27 mouse cellular contexts compared by ENCODE assay signal in genomic region chr2:15063815-15064214, GRCm38 (mm10). TPM values are rescaled to one million over a fixed set of nuclear protein-coding genes. Genes with fewer than 3 reads are reported as not detected.
DNase-seq lines count a peak whose midpoint lies in the region; ATAC-seq and TF ChIP-seq lines count a peak whose summit lies in the region.
"Had no signal": no experiment of that assay in that cellular context is flagged by ENCODE, and none has a peak within 500 bp of the region (broad histone marks: within the 10 kb centered on the region; RNA-seq: fewer than 3 reads in every experiment).

No protein-coding gene starts in this region.

- H3K4me2 ChIP-seq in kidney, embryonic 14.5 days (replicated peaks; ENCODE audit: low read depth, low read length), result no peak overlapping the region
- no peak overlapping the region for H3K4me2 ChIP-seq in kidney, embryonic 16.5 days (replicated peaks; ENCODE audit: low read depth, low read length)
- H3K4me2 ChIP-seq in hindbrain, embryonic 12.5 days (replicated peaks), result no peak overlapping the region
- H3K4me2 ChIP-seq: forebrain, embryonic 12.5 days; heart, embryonic 15.5 days; hindbrain, embryonic 14.5 days; intestine, embryonic 15.5 days; limb, embryonic 13.5 days; liver, embryonic 15.5 days; midbrain, embryonic 15.5 days; stomach, embryonic 15.5 days had no signal

- DNase-seq in gastrocnemius, adult 2 months, result no peak
- no peak for DNase-seq in gastrocnemius, postnatal 36 days
- DNase-seq in embryo, embryonic 10.5 days (ENCODE audit: low spot score), result peak; percentile 51
- DNase-seq in MN1 (ENCODE audit: low spot score), result no peak
- DNase-seq: adrenal gland, postnatal 10 days; cerebellum, adult 9-11 months; gastrocnemius, postnatal 14 days; kidney, postnatal 10 days; layer of hippocampus, postnatal 36 days; right cerebral cortex, postnatal 25 days; thymus, adult 2 months had no signal

- no peak for TF ChIP-seq CTCF in gastrocnemius, adult 2 months (IDR thresholded peaks at IDR 0.05)
- no peak for TF ChIP-seq CTCF in ES-Bruce4 (IDR thresholded peaks at IDR 0.05; ENCODE audit: low read depth, low read length)

- H3K9ac ChIP-seq in kidney, embryonic 14.5 days (ENCODE audit: low read depth, low read length), result no peak overlapping the region
- H3K9ac ChIP-seq in kidney, embryonic 16.5 days (replicated peaks; ENCODE audit: low read length), result no peak overlapping the region
- no peak overlapping the region for H3K9ac ChIP-seq in ES-Bruce4 (ENCODE audit: low read depth, poor library complexity, severe bottlenecking)
- no peak overlapping the region for H3K9ac ChIP-seq in hindbrain, embryonic 12.5 days
- H3K9ac ChIP-seq: forebrain, embryonic 12.5 days; heart, embryonic 15.5 days; hindbrain, embryonic 14.5 days; intestine, embryonic 15.5 days; limb, embryonic 13.5 days; liver, embryonic 15.5 days; midbrain, embryonic 15.5 days; stomach, embryonic 15.5 days had no signal

- no peak overlapping the region for H3K4me3 ChIP-seq in gastrocnemius, adult 2 months
- H3K4me3 ChIP-seq in kidney, embryonic 14.5 days (ENCODE audit: low read length), result no peak overlapping the region
- no peak overlapping the region for H3K4me3 ChIP-seq in kidney, embryonic 16.5 days (ENCODE audit: low read length)
- no peak overlapping the region for H3K4me3 ChIP-seq in ES-Bruce4 (ENCODE audit: low read depth, low read length)
- H3K4me3 ChIP-seq in hindbrain, embryonic 12.5 days, result no peak overlapping the region
- H3K4me3 ChIP-seq: forebrain, embryonic 12.5 days; heart, embryonic 15.5 days; intestine, embryonic 15.5 days; layer of hippocampus, adult 2 months; limb, embryonic 13.5 days; liver, embryonic 15.5 days; megakaryocyte, embryonic 14.5 days; midbrain, embryonic 15.5 days; myocyte; stomach, embryonic 15.5 days had no signal

- no peaks in the 10 kb centered on the region for H3K4me1 ChIP-seq in kidney, embryonic 14.5 days (ENCODE audit: control insufficient read depth, insufficient read depth, low read length)
- peaks cover 4% of the 10 kb centered on the region; the same call in 1 of the 2 replicates for H3K4me1 ChIP-seq in kidney, embryonic 16.5 days (ENCODE audit: insufficient read depth, low read length)
- H3K4me1 ChIP-seq in ES-Bruce4 (ENCODE audit: control insufficient read depth, insufficient read depth, low read length), result peaks cover 4% of the 10 kb centered on the region
- H3K4me1 ChIP-seq in hindbrain, embryonic 12.5 days, result peaks cover 20% of the 10 kb centered on the region
- H3K4me1 ChIP-seq: intestine, embryonic 15.5 days; stomach, embryonic 15.5 days had no signal

- intact Hi-C loops in gastrocnemius, adult 2 months (cut with DNase I), result no loop called here
- intact Hi-C loops in gastrocnemius, postnatal 36 days (cut with DNase I), result no loop called here

- peaks cover 6% of the 10 kb centered on the region; the same call in 1 of the 2 replicates for H3K36me3 ChIP-seq in kidney, embryonic 14.5 days (ENCODE audit: control insufficient read depth, insufficient read depth, low read length)
- H3K36me3 ChIP-seq in kidney, embryonic 16.5 days (ENCODE audit: insufficient read depth, low read length), result peaks cover 10% of the 10 kb centered on the region; the same call in 1 of the 2 replicates
- H3K36me3 ChIP-seq in ES-Bruce4 (ENCODE audit: control insufficient read depth, insufficient read depth, low read length, poor library complexity, severe bottlenecking), result peaks cover 4% of the 10 kb centered on the region
- H3K36me3 ChIP-seq in hindbrain, embryonic 12.5 days, result peaks cover 7% of the 10 kb centered on the region; the same call in 1 of the 2 replicates
- H3K36me3 ChIP-seq: stomach, embryonic 15.5 days had no signal

- TF ChIP-seq EP300 in ES-Bruce4 (IDR thresholded peaks at IDR 0.05; ENCODE audit: insufficient read depth, low read depth, low read length), result 0 out of 2 replicates have a peak, but pooled peaks have one; percentile 52

- 34% methylated on average over 1 of the region's 1 CpGs for WGBS in kidney, embryonic 14.5 days
- 27% methylated on average over 1 of the region's 1 CpGs for WGBS in kidney, embryonic 16.5 days
- WGBS in hindbrain, embryonic 12.5 days, result 48% methylated on average over 1 of the region's 1 CpGs

- peak overlapping the region; percentile 62 for H3K27ac ChIP-seq in gastrocnemius, adult 2 months
- H3K27ac ChIP-seq in kidney, embryonic 14.5 days (ENCODE audit: low read depth, low read length), result no peak overlapping the region
- no peak overlapping the region for H3K27ac ChIP-seq in kidney, embryonic 16.5 days (ENCODE audit: low read length)
- no peak overlapping the region for H3K27ac ChIP-seq in ES-Bruce4 (ENCODE audit: insufficient read depth, low read length)
- H3K27ac ChIP-seq in hindbrain, embryonic 12.5 days, result no peak overlapping the region
- H3K27ac ChIP-seq: forebrain, embryonic 12.5 days; heart, embryonic 15.5 days; hindbrain, embryonic 14.5 days; intestine, embryonic 15.5 days; limb, embryonic 13.5 days; liver, embryonic 15.5 days; midbrain, embryonic 15.5 days; stomach, embryonic 15.5 days had no signal

- peak; percentile 57; the same call in 1 of the 2 replicates for ATAC-seq in kidney, embryonic 14.5 days (ENCODE audit: low FRiP score, low TSS enrichment)
- no peak for ATAC-seq in kidney, embryonic 16.5 days (ENCODE audit: low FRiP score, low TSS enrichment)
- ATAC-seq in hindbrain, embryonic 12.5 days (ENCODE audit: low FRiP score), result no peak
- ATAC-seq: intestine, embryonic 15.5 days; midbrain, embryonic 15.5 days had no signal

- H3K9me3 ChIP-seq in kidney, embryonic 14.5 days (ENCODE audit: control insufficient read depth, low read length), result no peaks in the 10 kb centered on the region
- no peaks in the 10 kb centered on the region for H3K9me3 ChIP-seq in kidney, embryonic 16.5 days (ENCODE audit: low read length)
- no peaks in the 10 kb centered on the region for H3K9me3 ChIP-seq in ES-Bruce4 (replicated peaks; ENCODE audit: control insufficient read depth, insufficient read depth, low read length, poor library complexity, severe bottlenecking)
- H3K9me3 ChIP-seq in hindbrain, embryonic 12.5 days (replicated peaks), result no peaks in the 10 kb centered on the region
- H3K9me3 ChIP-seq: forebrain, embryonic 12.5 days; heart, embryonic 15.5 days; intestine, embryonic 15.5 days; limb, embryonic 13.5 days; liver, embryonic 15.5 days; megakaryocyte, embryonic 14.5 days; midbrain, embryonic 15.5 days; stomach, embryonic 15.5 days had no signal

- TF ChIP-seq POLR2A in ES-Bruce4 (IDR thresholded peaks at IDR 0.05; ENCODE audit: insufficient read depth, low read length), result no peak

- H3K27me3 ChIP-seq in kidney, embryonic 14.5 days (ENCODE audit: control insufficient read depth, insufficient read depth, low read length), result no peaks in the 10 kb centered on the region
- H3K27me3 ChIP-seq in kidney, embryonic 16.5 days (ENCODE audit: insufficient read depth, low read length), result no peaks in the 10 kb centered on the region
- no peaks in the 10 kb centered on the region for H3K27me3 ChIP-seq in ES-Bruce4 (ENCODE audit: control insufficient read depth, insufficient read depth, low read length, poor library complexity, severe bottlenecking)
- no peaks in the 10 kb centered on the region for H3K27me3 ChIP-seq in hindbrain, embryonic 12.5 days
- H3K27me3 ChIP-seq: CH12.LX; forebrain, embryonic 12.5 days; heart, embryonic 15.5 days; intestine, embryonic 15.5 days; limb, embryonic 13.5 days; liver, embryonic 15.5 days; megakaryocyte, embryonic 14.5 days; midbrain, embryonic 15.5 days; stomach, embryonic 15.5 days had no signal

RNA-seq across cellular contexts. Expression of gene Nsun6, which starts 8.9 kb away (rescaled TPM):
- total RNA-seq in gastrocnemius, adult 2 months (2021), result 1 to 10 TPM; 2.3 to 2.8 TPM
- total RNA-seq in gastrocnemius, postnatal 36 days (2021), result 1 to 10 TPM; 2.2 to 3.0 TPM
- 11.2 and 14.1 TPM in 2 replicates for polyA plus RNA-seq in kidney, embryonic 14.5 days (2014; fragmentation: Nextera tagmentation; extraction: Ambion mirVana)
- polyA plus RNA-seq in kidney, embryonic 16.5 days (2015; fragmentation: Nextera tagmentation; extraction: Ambion mirVana), result 9.9 and 13.0 TPM in 2 replicates
- polyA plus RNA-seq in ES-Bruce4 (2011; ENCODE audit: insufficient read depth, insufficient read length, low read depth, missing spikeins), result 20.2 and 20.5 TPM in 2 replicates
- polyA plus RNA-seq in hindbrain, embryonic 12.5 days (2016; fragmentation: Nextera tagmentation; extraction: Ambion mirVana), result 14.2 and 16.1 TPM in 2 replicates

RNA-seq across cellular contexts. Expression of gene Arl5b, which starts 14.6 kb away (rescaled TPM):
- total RNA-seq in gastrocnemius, adult 2 months (2021), result 10 to 100 TPM; 14.6 to 22.1 TPM
- total RNA-seq in gastrocnemius, postnatal 36 days (2021), result 10 to 100 TPM; 15.7 to 22.4 TPM
- 38.0 and 39.1 TPM in 2 replicates for polyA plus RNA-seq in kidney, embryonic 14.5 days (2014; fragmentation: Nextera tagmentation; extraction: Ambion mirVana)
- 26.8 and 31.9 TPM in 2 replicates for polyA plus RNA-seq in kidney, embryonic 16.5 days (2015; fragmentation: Nextera tagmentation; extraction: Ambion mirVana)
- 60.4 and 66.9 TPM in 2 replicates for polyA plus RNA-seq in ES-Bruce4 (2011; ENCODE audit: insufficient read depth, insufficient read length, low read depth, missing spikeins)
- 58.1 and 58.7 TPM in 2 replicates for polyA plus RNA-seq in hindbrain, embryonic 12.5 days (2016; fragmentation: Nextera tagmentation; extraction: Ambion mirVana)
